Mouse (Mus musculus) hindbrain, embryonic 13.5 days (tissue): ENCODE results near the gene Tln2. TPM values are rescaled to one million over a fixed set of nuclear protein-coding genes. Genes with fewer than 3 reads are reported as not detected.
A peak's percentile ranks its signal among the peaks of the same experiment; 100 is the strongest.

Source experiments
- ATAC-seq: fragments of 200-750 bp; cut with Nextera tagmentation; 2 replicates; pipeline ENCODE4 v1.8.0; 2017; ENCODE audit warnings: moderate TSS enrichment; ENCODE audit not compliant: low FRiP score
- H3K27ac ChIP-seq: fragments of 300-500 bp; sonication (generic); 2 replicates; pipeline ENCODE4 v1.5.1; 2015; ENCODE audit warnings: inconsistent platforms, mild to moderate bottlenecking, moderate library complexity
- H3K27me3 ChIP-seq: fragments of 300-500 bp; sonication (generic); 2 replicates; pipeline ENCODE4 v1.6.1; 2015; ENCODE audit warnings: mild to moderate bottlenecking, inconsistent platforms
- H3K36me3 ChIP-seq: fragments of 300-500 bp; sonication (generic); 2 replicates; pipeline ENCODE4 v1.6.1; 2015; ENCODE audit warnings: mild to moderate bottlenecking, inconsistent platforms
- H3K4me1 ChIP-seq: fragments of 300-500 bp; sonication (generic); replicated peaks from 2 replicates; pipeline ENCODE4 v1.6.1; 2015; ENCODE audit warnings: inconsistent platforms
- H3K4me2 ChIP-seq: fragments of 300-500 bp; sonication (generic); 2 replicates; pipeline ENCODE4 v1.6.1; 2015; ENCODE audit warnings: inconsistent platforms, mild to moderate bottlenecking, moderate library complexity
- H3K4me3 ChIP-seq: fragments of 300-500 bp; sonication (generic); 2 replicates; pipeline ENCODE4 v1.5.1; 2015; ENCODE audit warnings: mild to moderate bottlenecking, inconsistent platforms
- H3K9ac ChIP-seq: fragments of 300-500 bp; sonication (generic); 2 replicates; pipeline ENCODE4 v1.6.1; 2015; ENCODE audit warnings: mild to moderate bottlenecking, inconsistent platforms
- H3K9me3 ChIP-seq: fragments of 300-500 bp; sonication (generic); 2 replicates; pipeline ENCODE4 v1.6.1; 2016; ENCODE audit warnings: inconsistent platforms
- WGBS: fragments of 180-500 bp; shearing (Covaris S2); methylation state at CpG from one replicate; pipeline ENCODE4 v1.1.7; 2015; 5-methylcytosine and 5-hydroxymethylcytosine counted together
- microRNA counts: library from miRNA; unstranded; fragments of <30 nt; microRNA quantifications from one replicate; lab custom pipeline; 2016
- microRNA-seq: library from miRNA; unstranded; fragments of <30 nt; microRNA quantifications from one replicate; pipeline ENCODE4, GENCODE M21; 2016
- polyA plus RNA-seq: library from polyadenylated mRNA; unstranded; fragments of >200 nt; fragmentation: Nextera tagmentation; extraction: Ambion mirVana; gene quantifications from 2 replicates; pipeline ENCODE4 v1.2.1, GENCODE M21; 2015

The Tln2 gene
- polyA plus RNA-seq, 1 experiment from 2014 or later: 33.8 TPM

GRCm38 (mm10) chr9:67178203-67178602 lies 381.3 kb downstream of the Tln2 start:
- no peak for ATAC-seq
- Histone ChIP-seq H3K4me3 (no peak overlapping the region), H3K4me1 (no peaks in the 10 kb centered on the region), H3K27me3 (no peaks in the 10 kb centered on the region), H3K9ac (no peak overlapping the region), H3K4me2 (no peak overlapping the region), H3K27ac (no peak overlapping the region), H3K36me3 (no peaks in the 10 kb centered on the region), H3K9me3 (no peaks in the 10 kb centered on the region)
- WGBS: 77% methylated on average over 5 of the region's 5 CpGs

GRCm38 (mm10) chr9:67176073-67176472 lies 383.4 kb downstream of the Tln2 start:
- no peak for ATAC-seq
- H3K4me1 ChIP-seq: no peaks in the 10 kb centered on the region
- H3K9me3 ChIP-seq: 0 out of 2 replicates have a peak, but pooled peaks cover 3% of the 10 kb centered on the region
- H3K27ac ChIP-seq: no peak overlapping the region
- no peaks in the 10 kb centered on the region for H3K27me3 ChIP-seq
- no peaks in the 10 kb centered on the region for H3K36me3 ChIP-seq
- WGBS: 83% methylated on average over 8 of the region's 8 CpGs
- H3K9ac ChIP-seq: no peak overlapping the region
- no peak overlapping the region for H3K4me3 ChIP-seq
- no peak overlapping the region for H3K4me2 ChIP-seq

- no peaks in the 10 kb centered on the region for H3K27me3 ChIP-seq
- no peak overlapping the region for H3K4me2 ChIP-seq
- H3K4me1 ChIP-seq: no peaks in the 10 kb centered on the region; the same call in 1 of the 2 replicates
- H3K27ac ChIP-seq: no peak overlapping the region
- ATAC-seq: no peak
- no peak overlapping the region for H3K4me3 ChIP-seq
- H3K9ac ChIP-seq: no peak overlapping the region
- 0 out of 2 replicates have a peak, but pooled peaks cover 5% of the 10 kb centered on the region for H3K9me3 ChIP-seq
- no peaks in the 10 kb centered on the region for H3K36me3 ChIP-seq
- WGBS: 88% methylated on average over 6 of the region's 6 CpGs
Observed at GRCm38 (mm10) chr9:67173816-67174215, 385.7 kb downstream of the Tln2 start.

DNA sequence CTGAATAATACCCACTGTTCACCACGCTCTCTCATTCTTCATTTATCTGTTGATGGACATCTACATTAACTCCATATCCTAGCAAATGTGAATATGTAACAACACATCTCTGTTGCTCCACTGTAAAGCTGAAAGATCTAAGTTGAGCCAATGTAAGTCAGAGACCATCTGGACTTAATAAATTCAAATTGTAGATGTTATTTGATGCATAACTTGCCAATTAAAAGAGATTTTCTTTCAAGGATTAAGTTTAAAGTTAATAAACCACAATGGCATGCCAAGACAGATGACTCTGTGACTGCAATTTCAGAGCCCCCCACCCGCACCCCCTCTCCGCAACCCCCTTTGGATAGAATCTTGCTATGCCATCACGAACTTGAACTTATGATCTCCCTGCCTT lies 386.3 kb downstream of the Tln2 start:
- 0 out of 2 replicates have a peak, but pooled peaks cover 5% of the 10 kb centered on the region for H3K9me3 ChIP-seq
- WGBS: 90% methylated on average over 4 of the region's 4 CpGs
- no peaks in the 10 kb centered on the region; the same call in 1 of the 2 replicates for H3K4me1 ChIP-seq
- H3K36me3 ChIP-seq: no peaks in the 10 kb centered on the region
- no peak overlapping the region for H3K9ac ChIP-seq
- no peak overlapping the region for H3K4me3 ChIP-seq
- no peak overlapping the region for H3K4me2 ChIP-seq
- no peaks in the 10 kb centered on the region for H3K27me3 ChIP-seq
- no peak overlapping the region for H3K27ac ChIP-seq
- no peak for ATAC-seq

GRCm38 (mm10) chr9:67171409-67171808 lies 388.1 kb downstream of the Tln2 start:
- Histone ChIP-seq H3K4me3 (no peak overlapping the region), H3K9ac (no peak overlapping the region), H3K4me2 (no peak overlapping the region), H3K9me3 (0 out of 2 replicates have a peak, but pooled peaks cover 5% of the 10 kb centered on the region), H3K36me3 (no peaks in the 10 kb centered on the region), H3K27me3 (no peaks in the 10 kb centered on the region), H3K4me1 (no peaks in the 10 kb centered on the region; the same call in 1 of the 2 replicates), H3K27ac (no peak overlapping the region)
- ATAC-seq: no peak
- WGBS: 95% methylated on average over 4 of the region's 4 CpGs

DNA sequence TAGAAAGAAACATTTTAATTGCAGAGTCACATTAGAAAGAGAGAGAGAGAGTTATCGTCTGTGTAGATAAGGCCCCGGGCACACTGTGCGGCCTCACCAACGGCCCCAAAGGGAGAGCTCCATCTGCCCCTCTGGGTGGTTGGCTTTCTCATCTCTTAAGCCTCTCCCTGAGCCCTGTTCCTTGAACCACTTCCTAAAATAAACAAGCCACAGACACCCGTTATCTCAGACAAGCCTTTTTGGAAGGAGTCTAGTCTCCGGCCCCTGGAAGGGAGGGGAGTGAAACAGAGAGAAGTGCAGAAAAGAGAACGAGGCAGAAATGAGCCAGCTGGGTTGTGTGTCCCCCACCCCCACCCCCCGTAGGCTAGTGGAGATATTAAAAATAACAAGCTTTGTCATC lies 388.7 kb downstream of the Tln2 start:
- H3K27ac ChIP-seq: no peak overlapping the region
- 0 out of 2 replicates have a peak, but pooled peaks cover 5% of the 10 kb centered on the region for H3K9me3 ChIP-seq
- H3K27me3 ChIP-seq: no peaks in the 10 kb centered on the region
- H3K4me1 ChIP-seq: no peaks in the 10 kb centered on the region; the same call in 1 of the 2 replicates
- 82% methylated on average over 8 of the region's 8 CpGs for WGBS
- no peak overlapping the region for H3K9ac ChIP-seq
- H3K4me3 ChIP-seq: no peak overlapping the region
- ATAC-seq: no peak
- no peak overlapping the region for H3K4me2 ChIP-seq
- no peaks in the 10 kb centered on the region for H3K36me3 ChIP-seq

- H3K4me1 ChIP-seq: no peaks in the 10 kb centered on the region; the same call in 1 of the 2 replicates
- ATAC-seq: no peak
- 0 out of 2 replicates have a peak, but pooled peaks cover 5% of the 10 kb centered on the region for H3K9me3 ChIP-seq
- WGBS: 73% methylated on average over 3 of the region's 3 CpGs
- no peak overlapping the region for H3K27ac ChIP-seq
- no peaks in the 10 kb centered on the region for H3K36me3 ChIP-seq
- H3K27me3 ChIP-seq: no peaks in the 10 kb centered on the region
- H3K4me3 ChIP-seq: no peak overlapping the region
- H3K9ac ChIP-seq: no peak overlapping the region
- H3K4me2 ChIP-seq: no peak overlapping the region
Observed at GRCm38 (mm10) chr9:67170047-67170446, 389.5 kb downstream of the Tln2 start.

MicroRNAs encoded within 50 kb of the gene (microRNA counts, 519-probe panel; counts per million panel counts)
- 1,957 counts per million, percentile 11 among the panel's probes with 10 or more counts for microRNA mmu-miR-190 (lab: Ali Mortazavi, UCI)

Small RNAs within 50 kb of the gene (microRNA-seq; reads per million reads assigned to microRNA genes)
- gene Mir190a: 65.8 reads per million, percentile 46 among the genes with 10 or more reads in this experiment

Other genes with a start within 250 kb of the Tln2 start
- 0.35 and 0.49 TPM in 2 replicates for gene C2cd4b, start 199.7 kb upstream of the Tln2 start, polyA plus RNA-seq